Mouse (Mus musculus) kidney, adult 2 months (tissue): ENCODE results near the gene Pgm3. TPM values are rescaled to one million over a fixed set of nuclear protein-coding genes. Genes with fewer than 3 reads are reported as not detected.

Experiments
- DNase-seq: peaks from one replicate; pipeline ENCODE4 v3.0.0; 2021
- H3K27ac ChIP-seq: fragments of 200-500 bp; 2 replicates; pipeline ENCODE4 v1.5.1; 2012; ENCODE audit warnings: low read depth, low read length, control low read depth, inconsistent platforms; ENCODE audit not compliant: insufficient read depth
- H3K27me3 ChIP-seq: fragments of 200-500 bp; replicated peaks from 2 replicates; pipeline ENCODE4 v1.6.1; 2012; ENCODE audit warnings: mild to moderate bottlenecking, moderate library complexity, low read length, inconsistent platforms; ENCODE audit not compliant: control insufficient read depth, insufficient read depth
- H3K36me3 ChIP-seq: fragments of 200-500 bp; 2 replicates; pipeline ENCODE4 v1.6.1; 2012; ENCODE audit warnings: mild to moderate bottlenecking, moderate library complexity, low read length, inconsistent platforms; ENCODE audit not compliant: control insufficient read depth, insufficient read depth
- H3K4me1 ChIP-seq: fragments of 200-500 bp; 2 replicates; pipeline ENCODE4 v1.6.1; 2011; ENCODE audit warnings: low read length; ENCODE audit not compliant: control insufficient read depth, insufficient read depth
- H3K4me3 ChIP-seq: fragments of 200-500 bp; 2 replicates; pipeline ENCODE4 v1.5.1; 2011; ENCODE audit warnings: mild to moderate bottlenecking, low read depth, low read length, control low read depth; ENCODE audit not compliant: insufficient read depth
- CTCF ChIP-seq: fragments of 200-500 bp; conservative IDR thresholded peaks from 2 replicates; pipeline ENCODE4 v1.5.1; 2011; ENCODE audit warnings: low read depth, mild to moderate bottlenecking, control low read depth, low read length, moderate library complexity, mixed read lengths; ENCODE audit not compliant: insufficient read depth, insufficient read length
- POLR2A ChIP-seq: fragments of 200-500 bp; IDR thresholded peaks from one replicate; pipeline ENCODE4 v1.6.1; 2011; ENCODE audit warnings: low read depth, low read length, control low read depth
- WGBS: fragments of 180-500 bp; shearing (Covaris S2); methylation state at CpG from one replicate; pipeline ENCODE4 v1.1.7; 2018; 5-methylcytosine and 5-hydroxymethylcytosine counted together
- polyA plus RNA-seq: library from polyadenylated mRNA; depleted of rRNA; stranded (reverse); fragments of >200 nt; gene quantifications from 2 replicates; pipeline ENCODE4 v1.2.3, GENCODE M21; 2012; rRNA removed

Pgm3 gene
- 10.9 TPM in 2 replicates for polyA plus RNA-seq

DNA sequence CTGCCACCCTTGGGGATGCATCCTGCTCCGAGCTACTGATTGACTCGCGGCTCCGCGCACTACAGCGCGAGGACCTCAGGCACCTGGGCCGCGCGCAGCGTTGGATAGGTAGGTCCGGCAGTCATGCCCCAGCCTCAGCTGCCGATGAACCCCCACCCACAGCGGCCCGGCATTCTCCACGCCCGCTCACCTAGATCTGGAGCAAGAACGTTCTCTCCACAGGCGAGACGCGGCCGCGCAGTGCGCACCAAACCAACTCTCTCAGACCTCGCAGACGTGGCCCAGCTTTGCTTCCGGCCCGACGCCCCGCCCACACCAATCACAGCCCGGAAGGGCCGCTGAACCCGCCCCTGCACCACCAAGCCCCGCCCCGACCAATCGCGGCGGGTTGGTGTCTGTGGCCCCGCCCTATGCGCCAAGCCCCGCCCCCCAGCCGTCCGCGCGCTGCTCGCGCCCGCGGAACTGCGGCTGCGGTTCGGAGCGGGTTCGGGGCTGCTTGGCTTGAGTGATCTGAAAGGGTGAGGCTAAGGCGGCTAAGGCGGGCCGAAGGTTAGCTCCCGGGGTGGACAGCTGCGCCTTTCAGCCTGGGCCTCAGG lies at the start of gene Pgm3, which contains the start of gene Rwdd2a:
Gene Pgm3, minus strand, starts transcription at position 303 of the 596 bp plus-strand sequence.
Gene Rwdd2a, plus strand, starts transcription at position 452 of the 596 bp plus-strand sequence.
- DNase-seq, result peak; percentile 98
- TF ChIP-seq POLR2A (peak; percentile 85), CTCF (no peak)
- WGBS, result 1% methylated on average over 58 of the region's 59 CpGs
- H3K27me3 ChIP-seq, result no peaks in the 10 kb centered on the region
- H3K27ac ChIP-seq, result peak within 1 kb of the TSS; percentile 1; the same call in 1 of the 2 replicates
- peak within 1 kb of the TSS; percentile 66 for H3K4me3 ChIP-seq
- H3K4me1 ChIP-seq, result peaks cover 15% of the 10 kb centered on the region; the same call in 1 of the 2 replicates
- H3K36me3 ChIP-seq, result peaks cover 1% of the 10 kb centered on the region

DNA sequence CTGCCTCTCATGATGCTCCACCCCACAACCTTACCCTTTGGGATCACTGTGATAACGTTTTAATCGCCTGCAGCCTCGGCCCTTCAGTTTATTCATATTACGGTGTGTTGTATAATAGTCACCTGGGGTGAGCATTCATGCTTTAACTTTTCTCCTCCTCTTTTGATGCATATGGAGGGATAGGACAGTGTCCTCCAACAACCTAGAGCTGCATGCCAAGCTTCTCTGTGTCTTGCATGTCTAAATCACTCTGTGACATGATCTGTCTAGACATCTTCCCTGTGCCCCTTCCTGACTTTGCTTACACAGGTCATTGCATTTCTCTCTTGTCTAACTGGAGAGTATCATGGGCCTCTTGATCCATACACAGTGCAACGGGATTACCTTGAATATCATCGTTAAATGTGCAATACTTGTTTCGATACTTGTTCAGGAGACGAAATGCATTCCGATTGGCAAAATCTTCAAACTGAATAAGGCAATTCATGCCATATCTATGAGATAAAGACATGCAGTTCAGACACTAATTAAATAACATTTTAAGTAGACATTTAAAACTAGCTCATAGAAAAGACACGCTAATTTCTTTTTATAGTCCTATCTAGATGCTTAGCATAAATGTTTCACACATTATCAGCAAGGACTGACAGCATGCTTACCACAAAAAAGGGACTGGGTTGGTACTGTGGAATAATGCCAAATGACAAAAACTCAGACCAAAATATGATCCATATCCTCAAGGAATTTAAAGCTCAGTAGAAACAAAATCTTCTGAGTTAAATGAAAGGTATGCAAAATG lies 47.9 kb upstream of the Pgm3 start:
- Histone ChIP-seq H3K36me3 (no peaks in the 10 kb centered on the region; the same call in 1 of the 2 replicates), H3K4me1 (no peaks in the 10 kb centered on the region), H3K4me3 (no peak overlapping the region), H3K27me3 (no peaks in the 10 kb centered on the region), H3K27ac (no peak overlapping the region)
- TF ChIP-seq POLR2A (no peak), CTCF (no peak)
- DNase-seq, result no peak
- 72% methylated on average over 10 of the region's 10 CpGs for WGBS

DNA sequence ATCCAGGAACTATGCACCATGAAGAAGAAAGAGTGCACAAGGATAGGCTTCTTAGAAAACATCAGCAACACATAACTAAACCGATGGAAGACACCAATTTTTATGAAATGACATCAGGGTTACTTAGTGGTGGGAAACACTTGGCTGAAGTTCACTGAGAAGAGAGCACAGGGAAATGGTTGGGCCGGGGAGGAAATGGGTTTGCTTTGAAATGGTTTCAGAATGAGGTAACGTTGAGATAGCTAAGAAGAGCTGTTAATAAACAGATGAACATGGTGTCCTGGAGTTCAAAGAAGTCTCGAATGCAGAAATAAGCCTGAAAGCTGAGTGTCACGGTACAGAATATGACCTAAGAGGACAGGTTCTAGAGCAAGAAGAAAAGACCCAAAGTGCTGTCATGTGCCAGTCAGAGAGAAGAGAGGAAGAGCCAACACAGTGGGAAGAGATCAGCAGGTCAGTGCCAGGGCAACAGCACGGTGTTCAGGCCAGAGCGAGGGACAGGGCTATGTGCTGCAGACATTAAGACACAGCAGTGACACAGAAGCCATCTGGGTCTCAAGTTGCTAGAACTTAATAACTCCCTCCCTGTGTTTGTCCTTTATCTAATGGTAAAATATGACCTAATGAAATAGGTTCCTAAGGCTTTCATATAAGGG lies 46.3 kb upstream of the Pgm3 start:
- H3K4me3 ChIP-seq, result no peak overlapping the region
- DNase-seq, result no peak
- no peaks in the 10 kb centered on the region for H3K27me3 ChIP-seq
- no peaks in the 10 kb centered on the region for H3K4me1 ChIP-seq
- H3K36me3 ChIP-seq, result no peaks in the 10 kb centered on the region; the same call in 1 of the 2 replicates
- 63% methylated on average over 7 of the region's 7 CpGs for WGBS
- TF ChIP-seq CTCF (no peak), POLR2A (no peak)
- no peak overlapping the region for H3K27ac ChIP-seq

DNA sequence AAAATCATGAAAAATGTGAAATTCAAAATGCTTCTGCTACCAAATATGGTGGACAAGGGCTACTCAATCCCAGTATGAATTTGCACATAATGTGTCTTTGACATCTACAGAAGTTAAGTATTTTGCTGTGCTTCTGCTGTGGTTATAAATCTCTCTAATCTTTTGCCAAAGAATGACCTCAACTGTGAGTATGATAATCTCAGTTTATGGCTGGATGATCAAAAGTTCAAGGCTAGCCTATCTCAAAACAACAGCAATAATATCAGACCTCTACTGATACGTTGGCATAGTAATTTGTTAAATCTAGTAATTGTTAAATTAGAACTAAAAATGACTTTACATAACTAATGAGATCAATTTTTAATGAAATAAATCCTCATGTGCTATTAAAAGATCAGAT lies 44.1 kb upstream of the Pgm3 start:
- Histone ChIP-seq H3K27me3 (no peaks in the 10 kb centered on the region), H3K27ac (no peak overlapping the region), H3K36me3 (peaks cover 3% of the 10 kb centered on the region; the same call in 1 of the 2 replicates), H3K4me3 (no peak overlapping the region), H3K4me1 (no peaks in the 10 kb centered on the region)
- WGBS, result 75% methylated on average over 1 of the region's 1 CpGs
- TF ChIP-seq CTCF (no peak), POLR2A (no peak)
- DNase-seq, result no peak

DNA sequence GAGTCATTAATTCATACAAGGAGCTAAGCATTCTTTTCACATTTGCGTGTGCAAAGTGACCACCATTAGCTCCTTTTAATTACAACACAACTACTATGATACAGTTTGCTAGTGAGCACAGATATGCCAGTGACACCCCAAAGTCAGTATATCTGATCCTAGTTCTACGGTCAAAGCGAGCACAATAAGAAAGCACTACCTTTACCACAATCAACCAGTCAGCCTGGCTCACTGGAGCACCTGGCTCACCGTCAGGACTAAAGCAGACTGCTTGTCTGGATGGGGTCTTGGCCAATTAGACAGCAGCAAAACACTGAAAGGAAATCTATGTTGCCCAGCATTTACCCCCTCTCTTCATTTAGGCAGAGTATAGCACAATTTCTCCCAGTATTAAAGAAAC lies 40.4 kb upstream of the Pgm3 start:
- TF ChIP-seq POLR2A (no peak), CTCF (no peak)
- peaks cover 3% of the 10 kb centered on the region; the same call in 1 of the 2 replicates for H3K36me3 ChIP-seq
- 97% methylated on average over 4 of the region's 4 CpGs for WGBS

DNA sequence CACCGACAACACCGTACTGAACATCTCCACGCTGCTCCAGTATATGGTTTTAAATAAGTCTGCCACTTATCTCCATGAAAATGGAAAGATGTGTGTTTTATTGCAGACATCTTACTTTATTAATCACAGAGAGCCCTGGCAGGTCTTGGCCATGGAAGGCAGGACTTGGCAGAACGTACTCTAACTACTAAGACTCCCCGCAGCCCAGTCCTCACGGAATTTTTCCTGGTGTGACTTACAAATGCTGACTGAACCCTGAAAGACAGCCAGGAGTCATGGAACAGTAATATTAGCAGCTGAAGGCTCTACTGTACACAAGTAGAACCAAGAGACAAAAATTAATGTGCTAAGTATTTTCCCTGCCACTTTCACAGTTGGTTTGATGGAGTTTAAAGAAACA lies 34.1 kb upstream of the Pgm3 start:
- no peaks in the 10 kb centered on the region for H3K36me3 ChIP-seq
- no peak overlapping the region for H3K27ac ChIP-seq
- H3K27me3 ChIP-seq, result no peaks in the 10 kb centered on the region
- no peak overlapping the region for H3K4me3 ChIP-seq
- no peaks in the 10 kb centered on the region for H3K4me1 ChIP-seq
- no peak for DNase-seq
- TF ChIP-seq CTCF (no peak), POLR2A (no peak)
- WGBS, result 81% methylated on average over 6 of the region's 6 CpGs

More for the DNA sequence above, 40.4 kb upstream of the Pgm3 start:
- no peaks in the 10 kb centered on the region for H3K27me3 ChIP-seq
- no peak for DNase-seq
- no peaks in the 10 kb centered on the region for H3K4me1 ChIP-seq
- no peak overlapping the region for H3K4me3 ChIP-seq
- no peak overlapping the region for H3K27ac ChIP-seq
